In the genomic region with DNA sequence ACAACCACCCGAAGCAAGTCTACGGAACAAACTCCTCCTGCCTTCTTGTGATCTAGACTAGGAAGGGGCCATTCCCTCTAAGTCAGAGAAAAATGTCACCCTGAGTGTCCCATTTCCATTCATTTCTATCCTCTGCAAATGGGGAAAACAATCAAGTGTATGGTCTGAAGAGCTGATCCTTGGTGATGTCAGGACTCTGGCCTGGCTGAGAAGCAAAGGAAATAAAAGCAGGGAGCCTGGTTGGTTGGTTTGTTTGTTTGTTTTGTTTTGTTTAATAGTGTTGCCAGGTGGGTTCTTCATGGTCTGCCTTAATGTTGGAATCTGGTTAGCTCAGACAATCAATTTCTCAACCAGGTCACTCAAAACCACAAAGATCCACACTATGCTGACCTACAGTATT, we compare ENCODE assay signal across 26 mouse cellular contexts. TPM values are rescaled to one million over a fixed set of nuclear protein-coding genes. Genes with fewer than 3 reads are reported as not detected.
A peak's percentile ranks its signal among the peaks of the same experiment; 100 is the strongest.
DNase-seq lines count a peak whose midpoint lies in the region; ATAC-seq and TF ChIP-seq lines count a peak whose summit lies in the region.
"Had no signal": no experiment of that assay in that cellular context is flagged by ENCODE, and none has a peak within 500 bp of the region (broad histone marks: within the 10 kb centered on the region; RNA-seq: fewer than 3 reads in every experiment).

No protein-coding gene starts in this region.

- H3K36me3 ChIP-seq in heart, adult 2 months (ENCODE audit: control insufficient read depth, insufficient read depth, low read length) = no peaks in the 10 kb centered on the region
- H3K36me3 ChIP-seq in hindbrain, embryonic 10.5 days = no peaks in the 10 kb centered on the region
- no peaks in the 10 kb centered on the region for H3K36me3 ChIP-seq in hindbrain, embryonic 11.5 days (ENCODE audit: control insufficient read depth, insufficient read depth, low read length)
- peaks cover 23% of the 10 kb centered on the region for H3K36me3 ChIP-seq in limb, embryonic 10.5 days
- H3K36me3 ChIP-seq: hindbrain, embryonic 12.5 days; liver, embryonic 15.5 days had no signal

- TF ChIP-seq EP300 in heart, adult 2 months (IDR thresholded peaks at IDR 0.05; ENCODE audit: insufficient read depth, low read depth, low read length) = no peak

- 78% methylated on average over 2 of the region's 2 CpGs for WGBS in heart, adult 2 months
- WGBS in hindbrain, embryonic 10.5 days = 4% methylated on average over 2 of the region's 2 CpGs
- WGBS in hindbrain, embryonic 11.5 days = 8% methylated on average over 2 of the region's 2 CpGs
- 24% methylated on average over 2 of the region's 2 CpGs for WGBS in limb, embryonic 10.5 days

- TF ChIP-seq CTCF in heart, adult 2 months (IDR thresholded peaks at IDR 0.05) = no peak

- no peak for ATAC-seq in hindbrain, embryonic 11.5 days (ENCODE audit: low FRiP score)
- no peak for ATAC-seq in cerebellum, adult (ENCODE audit: insufficient number of reproducible peaks, low FRiP score, low TSS enrichment)
- ATAC-seq: forebrain, embryonic 13.5 days; lung, postnatal 0 days had no signal

- no peak for DNase-seq in heart, adult 2 months
- no peak for DNase-seq in heart, postnatal 14 days
- DNase-seq in hindbrain, embryonic 10.5 days (ENCODE audit: low spot score) = peak; percentile 5
- no peak for DNase-seq in hindbrain, embryonic 11.5 days (ENCODE audit: low spot score)
- peak; percentile 52 for DNase-seq in MN1 (ENCODE audit: low spot score)
- peak; percentile 28 for DNase-seq in limb, embryonic 10.5 days (ENCODE audit: low spot score)
- no peak for DNase-seq in B cell, adult 2 months
- DNase-seq: cerebellum, adult 2 months; gastrocnemius, postnatal 14 days; kidney, adult 8-10 months; kidney, postnatal 14 days; midbrain, embryonic 14.5 days; right cerebral cortex, postnatal 14 days; spleen, adult 18-20 months; thymus, adult 18-20 months had no signal

- H3K9me3 ChIP-seq in hindbrain, embryonic 10.5 days = no peaks in the 10 kb centered on the region
- H3K9me3 ChIP-seq in hindbrain, embryonic 11.5 days (ENCODE audit: control insufficient read depth, low read length) = no peaks in the 10 kb centered on the region
- no peaks in the 10 kb centered on the region for H3K9me3 ChIP-seq in limb, embryonic 10.5 days (replicated peaks)
- H3K9me3 ChIP-seq: forebrain, embryonic 13.5 days; hindbrain, embryonic 12.5 days; liver, embryonic 15.5 days had no signal

- TF ChIP-seq POLR2A in heart, adult 2 months (IDR thresholded peaks at IDR 0.05; ENCODE audit: insufficient read depth, low read depth, low read length) = no peak

- H3K4me3 ChIP-seq in heart, adult 2 months = no peak overlapping the region
- no peak overlapping the region for H3K4me3 ChIP-seq in hindbrain, embryonic 10.5 days
- no peak overlapping the region for H3K4me3 ChIP-seq in hindbrain, embryonic 11.5 days (ENCODE audit: low read depth, low read length)
- H3K4me3 ChIP-seq in limb, embryonic 10.5 days = no peak overlapping the region
- H3K4me3 ChIP-seq: forebrain, embryonic 13.5 days; hindbrain, embryonic 12.5 days; liver, embryonic 15.5 days had no signal

- H3K27ac ChIP-seq in heart, adult 2 months = peak overlapping the region; percentile 97
- no peak overlapping the region for H3K27ac ChIP-seq in hindbrain, embryonic 10.5 days
- no peak overlapping the region for H3K27ac ChIP-seq in hindbrain, embryonic 11.5 days (ENCODE audit: low read depth, low read length)
- no peak overlapping the region for H3K27ac ChIP-seq in limb, embryonic 10.5 days
- H3K27ac ChIP-seq: forebrain, embryonic 13.5 days; hindbrain, embryonic 12.5 days; liver, embryonic 15.5 days had no signal

- H3K4me1 ChIP-seq in heart, adult 2 months (ENCODE audit: control insufficient read depth, insufficient read depth, low read length) = peaks cover 3% of the 10 kb centered on the region
- peaks cover 25% of the 10 kb centered on the region for H3K4me1 ChIP-seq in hindbrain, embryonic 10.5 days (replicated peaks)
- peaks cover 7% of the 10 kb centered on the region; the same call in 1 of the 2 replicates for H3K4me1 ChIP-seq in hindbrain, embryonic 11.5 days (replicated peaks; ENCODE audit: control insufficient read depth, insufficient read depth, low read length)
- H3K4me1 ChIP-seq in limb, embryonic 10.5 days = peaks cover 91% of the 10 kb centered on the region

- peaks cover 2% of the 10 kb centered on the region; the same call in 1 of the 2 replicates for H3K27me3 ChIP-seq in heart, adult 2 months (ENCODE audit: control insufficient read depth, insufficient read depth, low read length)
- H3K27me3 ChIP-seq in hindbrain, embryonic 10.5 days (ENCODE audit: insufficient read depth, poor library complexity, severe bottlenecking) = peaks cover 100% of the 10 kb centered on the region
- peaks cover 98% of the 10 kb centered on the region for H3K27me3 ChIP-seq in hindbrain, embryonic 11.5 days (ENCODE audit: control insufficient read depth, insufficient read depth, low read length)
- peaks cover 85% of the 10 kb centered on the region for H3K27me3 ChIP-seq in limb, embryonic 10.5 days (ENCODE audit: low read depth, poor library complexity, severe bottlenecking)
- H3K27me3 ChIP-seq: CH12.LX had no signal

- intact Hi-C loops in heart, adult 2 months (cut with DNase I) = loop anchor here (5.0 to 10.0 kb wide), 3 partner anchors 157 to 605 kb away; a partner anchor contains a TSS
- intact Hi-C loops in heart, postnatal 14 days (cut with DNase I) = loop anchor here (5.0 kb wide), 1 partner anchor 648 kb away; no protein-coding TSS in a partner anchor

- no peak overlapping the region for H3K9ac ChIP-seq in heart, adult 2 months (ENCODE audit: low read depth, low read length)
- no peak overlapping the region for H3K9ac ChIP-seq in hindbrain, embryonic 11.5 days (ENCODE audit: low read depth, low read length)
- H3K9ac ChIP-seq: forebrain, embryonic 13.5 days; hindbrain, embryonic 12.5 days; liver, embryonic 15.5 days had no signal

- no peak overlapping the region for H3K4me2 ChIP-seq in hindbrain, embryonic 11.5 days (replicated peaks; ENCODE audit: low read depth, low read length)
- H3K4me2 ChIP-seq: forebrain, embryonic 13.5 days; hindbrain, embryonic 12.5 days; liver, embryonic 15.5 days had no signal

- no peaks in the 10 kb centered on the region for H3K79me2 ChIP-seq in heart, adult 2 months (replicated peaks; ENCODE audit: control insufficient read depth, insufficient read depth, low read length)

RNA-seq across cellular contexts. Expression of a gene that starts 9.3 kb away (rescaled TPM):
- total RNA-seq in heart, adult 2 months (2021) = 10 to 100 TPM; 62.1 to 63.9 TPM
- 10.3 and 14.8 TPM in 2 replicates for polyA plus RNA-seq in heart, adult 2 months (2012; rRNA removed)
- total RNA-seq in heart, postnatal 14 days (2021) = 10 to 100 TPM; 74.2 to 78.6 TPM
- polyA plus RNA-seq in hindbrain, embryonic 10.5 days (2016; fragmentation: Nextera tagmentation; extraction: Ambion mirVana) = 0.20 TPM in 1 of 2 replicates, not detected in the other
- polyA plus RNA-seq in hindbrain, embryonic 11.5 days (2014; fragmentation: Nextera tagmentation; extraction: Ambion mirVana) = 0.10 TPM in 1 of 2 replicates, not detected in the other
- 9.8 and 10.1 TPM in 2 replicates for polyA plus RNA-seq in limb, embryonic 10.5 days (2016; fragmentation: Nextera tagmentation; extraction: Ambion mirVana)
- total RNA-seq: CH12.LX; layer of hippocampus, adult 8-10 months; left cerebral cortex, postnatal 25 days; megakaryocyte progenitor cell, adult 5-6 weeks; MEL had no signal
- polyA plus RNA-seq: cerebellum, adult 2 months; forebrain, embryonic 13.5 days; hindbrain, embryonic 12.5 days; midbrain, embryonic 14.5 days; neural tube, embryonic 14.5 days had no signal

Comparison
In these comparisons a context has a peak if more than half of its experiments do, and no peak if none do; other contexts are left out.
1. DNase-seq: peak in hindbrain, embryonic 10.5 days (single experiment), MN1 (single experiment) and limb, embryonic 10.5 days (single experiment); none in heart, adult 2 months (0 of 2), heart, postnatal 14 days (0 of 2), hindbrain, embryonic 11.5 days (single experiment) and B cell, adult 2 months (0 of 2).